Mouse (Mus musculus): ENCODE results near the gene Mtmr14. TPM values are rescaled to one million over a fixed set of nuclear protein-coding genes. Genes with fewer than 3 reads are reported as not detected.

Gene Mtmr14
- total RNA-seq (2023), result 34.8 TPM

GRCm38 (mm10) chr6:113237542-113238270 is at the start of gene Mtmr14:
Mtmr14 (plus strand) TSS chr6:113237843.

GRCm38 (mm10) chr6:113194841-113195595 is 42.6 kb upstream of the Mtmr14 start, which contains the start of gene Lhfpl4:
Lhfpl4 (minus strand) TSS chr6:113195384.

GRCm38 (mm10) chr6:113282101-113282802 is 44.6 kb downstream of the Mtmr14 start, which contains the start of gene Cpne9:
Cpne9 (plus strand) TSS chr6:113282307.

GRCm38 (mm10) chr6:113306986-113307349 is 69.3 kb downstream of the Mtmr14 start, which contains the start of gene Brpf1:
Brpf1 (plus strand) TSS chr6:113307137.

GRCm38 (mm10) chr6:113326533-113327315 is 89.1 kb downstream of the Mtmr14 start, which contains the start of gene Ogg1:
Ogg1 (plus strand) TSS chr6:113326972.

Other genes starting within 250 kb of the Mtmr14 start
- gene Thumpd3, start 191.6 kb upstream of the Mtmr14 start, total RNA-seq (2023), result 47.7 TPM
- gene Setd5, start 160.5 kb upstream of the Mtmr14 start, total RNA-seq (2023), result 117 TPM
- 0.44 TPM for gene Lhfpl4, start 42.5 kb upstream of the Mtmr14 start, total RNA-seq (2023)
- 2.9 TPM for gene Cpne9, start 44.5 kb downstream of the Mtmr14 start, total RNA-seq (2023)
- gene Brpf1, start 69.3 kb downstream of the Mtmr14 start, total RNA-seq (2023), result 75.3 TPM
- gene Ogg1, start 89.1 kb downstream of the Mtmr14 start, total RNA-seq (2023), result 9.0 TPM
- gene Camk1, start 106.1 kb downstream of the Mtmr14 start, total RNA-seq (2023), result 0.47 TPM
- 29.1 TPM for gene Tada3, start 140.0 kb downstream of the Mtmr14 start, total RNA-seq (2023)
- 232 TPM for gene Arpc4, start 140.3 kb downstream of the Mtmr14 start, total RNA-seq (2023)
- gene Ttll3, start 151.4 kb downstream of the Mtmr14 start, total RNA-seq (2023), result 58.3 TPM
- 10.6 TPM for gene Rpusd3, start 181.5 kb downstream of the Mtmr14 start, total RNA-seq (2023)
- not detected for gene Cidec, start 197.9 kb downstream of the Mtmr14 start, total RNA-seq (2023)
- 18.3 TPM for gene Jagn1, start 204.7 kb downstream of the Mtmr14 start, total RNA-seq (2023)
- 0.71 TPM for gene Il17re, start 220.6 kb downstream of the Mtmr14 start, total RNA-seq (2023)
- 0.35 TPM for gene Il17rc, start 233.6 kb downstream of the Mtmr14 start, total RNA-seq (2023)
- 10.8 TPM for gene Creld1, start 245.5 kb downstream of the Mtmr14 start, total RNA-seq (2023)

Data from CD4-positive naive resting alpha-beta T cell, adult 57 days (primary cell).